Mouse (Mus musculus) cerebellum, postnatal 36 days (tissue): ENCODE data around the gene Ntn3.

Experiments
- DNase-seq, 2 experiments: peaks; one replicate each; pipeline ENCODE4 v3.0.0; 2021 to 2022; ENCODE audit warnings: mixed read lengths in 2 of 2

The Ntn3 gene

GRCm38 (mm10) chr17:24173423-24173822 lies 35.9 kb downstream of the Ntn3 start:
- peak; percentile 75 to 80 for DNase-seq

GRCm38 (mm10) chr17:24171738-24172137 lies 37.6 kb downstream of the Ntn3 start:
- DNase-seq: no peak

- DNase-seq: no peak
Observed at GRCm38 (mm10) chr17:24170729-24171128, 38.6 kb downstream of the Ntn3 start.

GRCm38 (mm10) chr17:24170125-24170524 lies 39.2 kb downstream of the Ntn3 start:
- no peak for DNase-seq

- peak; percentile 96 to 98 for DNase-seq
Observed at GRCm38 (mm10) chr17:24169317-24170065, 39.8 kb downstream of the Ntn3 start, which contains the start of gene Atp6v0c. Gene Atp6v0c, minus strand, starts transcription at chr17:24169702.

GRCm38 (mm10) chr17:24168590-24169277 lies 40.6 kb downstream of the Ntn3 start:
- peak; percentile 68 to 71 for DNase-seq

- DNase-seq: no peak
Observed at GRCm38 (mm10) chr17:24167891-24168505, 41.3 kb downstream of the Ntn3 start.

- no peak for DNase-seq
Observed at GRCm38 (mm10) chr17:24167120-24167519, 42.2 kb downstream of the Ntn3 start.

- DNase-seq: no peak
Observed at GRCm38 (mm10) chr17:24164566-24165259, 44.6 kb downstream of the Ntn3 start.

- peak; percentile 95 for DNase-seq
Observed at GRCm38 (mm10) chr17:24163176-24163962, 46.0 kb downstream of the Ntn3 start, which contains the start of gene Amdhd2. Gene Amdhd2, minus strand, starts transcription at chr17:24163766.

GRCm38 (mm10) chr17:24162584-24163175 lies 46.7 kb downstream of the Ntn3 start:
- DNase-seq: no peak

- DNase-seq: no peak
Observed at GRCm38 (mm10) chr17:24161466-24161865, 47.9 kb downstream of the Ntn3 start.

- DNase-seq: no peak
Observed at GRCm38 (mm10) chr17:24157526-24157925, 51.8 kb downstream of the Ntn3 start.

- no peak for DNase-seq
Observed at GRCm38 (mm10) chr17:24157121-24157520, 52.2 kb downstream of the Ntn3 start.

- DNase-seq: no peak
Observed at GRCm38 (mm10) chr17:24156394-24156793, 52.9 kb downstream of the Ntn3 start.

- DNase-seq: no peak
Observed at GRCm38 (mm10) chr17:24155742-24156141, 53.6 kb downstream of the Ntn3 start.

- DNase-seq: no peak
Observed at GRCm38 (mm10) chr17:24154463-24154862, 54.9 kb downstream of the Ntn3 start.
